Mouse (Mus musculus): ENCODE measurements around the gene Tjp1. TPM values are rescaled to one million over a fixed set of nuclear protein-coding genes. Genes with fewer than 3 reads are reported as not detected.

The Tjp1 gene
- polyA plus RNA-seq, 1 experiment from 2014 or later, result 27.8 TPM

DNA sequence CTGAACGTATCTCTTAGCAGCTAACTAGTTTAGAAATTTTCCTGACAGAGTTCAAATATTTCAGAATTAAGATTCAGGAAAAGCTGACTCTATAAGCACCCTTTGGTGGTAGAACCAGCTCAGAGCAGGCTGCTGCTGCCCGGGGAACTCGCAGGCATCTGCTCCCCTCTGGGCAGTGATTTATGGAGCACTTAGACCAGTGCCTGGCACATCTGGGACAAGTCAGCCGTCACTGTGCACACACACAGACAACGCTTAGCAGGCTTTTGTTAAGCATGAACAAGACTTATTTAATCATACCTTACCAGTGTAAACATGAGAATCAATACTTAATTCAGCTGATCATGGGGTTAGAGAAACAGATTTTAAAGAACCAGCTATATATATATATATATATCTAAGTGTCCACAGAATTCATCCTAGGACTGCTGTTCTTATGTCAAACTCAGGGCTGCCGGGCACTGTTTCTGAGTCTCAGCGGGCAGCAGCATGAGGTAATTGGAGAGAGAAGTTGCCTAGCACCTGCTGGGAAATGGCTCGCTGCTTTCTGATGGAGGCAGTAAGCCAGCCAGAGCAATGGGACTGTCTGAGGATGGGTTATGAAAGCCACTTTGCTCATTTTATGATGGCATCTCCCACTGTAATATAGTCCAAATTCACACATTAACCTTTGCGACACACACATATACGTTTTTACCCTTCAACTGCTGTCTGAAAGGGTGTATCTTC lies 14.0 kb downstream of the Tjp1 start:
- Histone ChIP-seq H3K4me1 (peaks cover 29% of the 10 kb centered on the region), H3K9me3 (no peaks in the 10 kb centered on the region), H3K4me3 (no peak overlapping the region), H3K27me3 (ENCODE audit: poor library complexity, severe bottlenecking) (no peaks in the 10 kb centered on the region), H3K27ac (no peak overlapping the region), H3K36me3 (replicated peaks) (no peaks in the 10 kb centered on the region)
- DNase-seq (ENCODE audit: extremely low spot score, low spot score), result no peak
- 66% methylated on average over 10 of the region's 10 CpGs for WGBS

DNA sequence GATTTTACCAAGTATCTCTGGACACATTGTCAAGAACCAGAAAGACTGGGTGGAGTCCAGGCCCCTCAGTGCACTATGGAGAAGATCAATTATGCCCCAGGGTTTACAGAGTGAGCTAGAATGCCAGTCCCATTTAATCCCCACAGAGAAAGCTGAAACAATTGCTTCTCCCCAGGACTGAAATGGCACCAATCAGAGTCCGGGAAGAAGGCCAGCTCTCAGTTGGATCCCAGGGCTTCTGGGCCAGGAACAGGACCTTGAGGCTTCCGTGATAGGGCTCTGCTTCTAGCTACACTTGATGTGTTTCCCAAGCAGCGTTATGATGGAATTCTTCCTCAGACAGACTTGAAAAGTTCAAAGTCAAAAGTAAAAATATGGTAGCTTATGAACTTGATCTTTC lies 18.2 kb downstream of the Tjp1 start:
- Histone ChIP-seq H3K36me3 (replicated peaks) (no peaks in the 10 kb centered on the region), H3K9me3 (no peaks in the 10 kb centered on the region), H3K4me1 (peaks cover 14% of the 10 kb centered on the region), H3K27ac (no peak overlapping the region), H3K27me3 (ENCODE audit: poor library complexity, severe bottlenecking) (no peaks in the 10 kb centered on the region), H3K4me3 (no peak overlapping the region)
- 49% methylated on average over 3 of the region's 3 CpGs for WGBS
- no peak for DNase-seq (ENCODE audit: extremely low spot score, low spot score)

DNA sequence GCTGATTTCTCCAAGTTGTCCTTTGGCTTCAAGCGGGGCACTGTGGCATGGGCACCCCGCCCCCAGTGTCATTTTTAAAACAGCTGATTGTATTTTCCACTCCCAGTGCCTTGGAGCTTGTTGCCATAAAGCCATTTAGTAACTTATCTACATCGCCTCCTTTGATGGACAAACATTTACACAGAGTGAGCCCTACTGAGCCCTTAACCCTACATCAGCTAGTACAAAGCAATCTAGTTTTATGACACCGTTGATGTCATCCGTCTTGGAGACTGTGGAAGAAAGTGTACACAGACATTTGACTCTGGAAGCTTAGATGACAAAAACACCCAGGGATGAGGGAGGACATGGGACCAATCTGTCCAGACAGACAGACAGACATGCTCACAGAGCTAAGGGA lies 20.2 kb downstream of the Tjp1 start:
- H3K36me3 ChIP-seq (replicated peaks), result no peaks in the 10 kb centered on the region
- H3K27ac ChIP-seq, result no peak overlapping the region
- no peaks in the 10 kb centered on the region for H3K27me3 ChIP-seq (ENCODE audit: poor library complexity, severe bottlenecking)
- DNase-seq (ENCODE audit: extremely low spot score, low spot score), result no peak
- no peaks in the 10 kb centered on the region for H3K9me3 ChIP-seq
- no peak overlapping the region for H3K4me3 ChIP-seq
- H3K4me1 ChIP-seq, result peaks cover 11% of the 10 kb centered on the region; the same call in 1 of the 2 replicates
- WGBS, result 92% methylated on average over 5 of the region's 5 CpGs

DNA sequence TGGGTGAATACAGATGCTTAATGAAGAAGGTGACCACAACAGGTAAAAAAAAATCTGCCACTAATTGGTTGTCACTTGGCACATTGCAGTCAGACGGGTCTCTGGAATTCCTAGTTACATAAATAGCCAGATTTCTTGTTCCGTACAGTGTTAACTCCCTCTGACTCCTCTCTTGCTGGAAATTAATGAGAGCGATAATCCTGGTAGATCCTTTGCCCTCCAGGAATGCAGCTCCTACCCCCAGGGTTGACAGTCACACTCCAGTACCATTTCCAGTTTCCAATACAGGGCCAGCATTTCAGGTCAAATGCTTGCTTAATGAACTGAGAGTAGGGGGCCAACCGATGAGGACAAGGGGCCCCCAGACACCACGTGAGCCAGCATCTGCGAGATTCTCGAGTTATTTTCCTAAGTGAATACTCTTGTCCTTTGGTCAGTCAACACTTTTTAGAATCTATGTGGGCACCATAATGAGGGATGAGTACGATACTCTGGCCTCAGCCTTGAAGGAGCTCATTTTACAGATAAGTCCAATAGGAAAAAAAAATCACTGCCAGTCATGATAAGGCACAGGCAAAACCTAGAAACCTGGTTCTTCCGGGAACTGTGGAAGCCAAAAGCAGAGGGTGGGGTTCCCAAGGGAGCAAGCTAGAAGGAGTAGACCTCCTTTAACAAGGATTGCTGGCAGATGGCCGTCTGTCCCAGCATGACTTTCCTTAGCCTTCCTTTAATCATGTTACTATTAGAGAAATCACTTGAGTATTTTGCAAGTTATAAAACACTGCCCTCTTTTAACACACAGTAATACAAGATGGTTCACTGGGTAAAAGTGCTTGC lies 24.9 kb downstream of the Tjp1 start:
- WGBS, result 82% methylated on average over 10 of the region's 10 CpGs
- Histone ChIP-seq H3K27ac (no peak overlapping the region), H3K36me3 (replicated peaks) (no peaks in the 10 kb centered on the region), H3K4me1 (peaks cover 13% of the 10 kb centered on the region; the same call in 1 of the 2 replicates), H3K4me3 (no peak overlapping the region), H3K9me3 (peaks cover 3% of the 10 kb centered on the region; the same call in 1 of the 2 replicates), H3K27me3 (ENCODE audit: poor library complexity, severe bottlenecking) (no peaks in the 10 kb centered on the region)
- DNase-seq (ENCODE audit: extremely low spot score, low spot score), result no peak

DNA sequence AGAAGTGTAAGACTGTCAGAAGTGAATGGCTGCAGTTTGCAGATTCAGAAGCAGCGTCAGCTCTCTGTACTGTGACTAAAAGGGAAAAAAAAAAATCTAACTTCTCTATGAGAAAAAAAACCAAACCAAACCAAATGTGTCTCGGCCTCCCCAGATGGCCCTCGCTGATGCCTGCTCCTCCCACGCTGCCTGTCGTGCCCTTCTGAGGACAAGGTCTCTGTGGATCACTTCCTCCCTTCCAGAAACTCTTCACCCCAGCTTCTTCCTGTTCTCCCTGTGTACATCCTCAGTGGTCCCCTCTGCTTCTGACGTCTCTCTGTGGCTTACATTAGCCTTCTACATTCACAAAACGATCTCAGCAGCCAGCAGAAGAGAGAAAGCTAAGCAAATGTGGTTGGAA lies 26.8 kb downstream of the Tjp1 start:
- Histone ChIP-seq H3K4me3 (no peak overlapping the region), H3K36me3 (replicated peaks) (no peaks in the 10 kb centered on the region), H3K9me3 (peaks cover 3% of the 10 kb centered on the region; the same call in 1 of the 2 replicates), H3K4me1 (peaks cover 13% of the 10 kb centered on the region; the same call in 1 of the 2 replicates), H3K27me3 (ENCODE audit: poor library complexity, severe bottlenecking) (no peaks in the 10 kb centered on the region), H3K27ac (no peak overlapping the region)
- 80% methylated on average over 7 of the region's 7 CpGs for WGBS
- DNase-seq (ENCODE audit: extremely low spot score, low spot score), result no peak

DNA sequence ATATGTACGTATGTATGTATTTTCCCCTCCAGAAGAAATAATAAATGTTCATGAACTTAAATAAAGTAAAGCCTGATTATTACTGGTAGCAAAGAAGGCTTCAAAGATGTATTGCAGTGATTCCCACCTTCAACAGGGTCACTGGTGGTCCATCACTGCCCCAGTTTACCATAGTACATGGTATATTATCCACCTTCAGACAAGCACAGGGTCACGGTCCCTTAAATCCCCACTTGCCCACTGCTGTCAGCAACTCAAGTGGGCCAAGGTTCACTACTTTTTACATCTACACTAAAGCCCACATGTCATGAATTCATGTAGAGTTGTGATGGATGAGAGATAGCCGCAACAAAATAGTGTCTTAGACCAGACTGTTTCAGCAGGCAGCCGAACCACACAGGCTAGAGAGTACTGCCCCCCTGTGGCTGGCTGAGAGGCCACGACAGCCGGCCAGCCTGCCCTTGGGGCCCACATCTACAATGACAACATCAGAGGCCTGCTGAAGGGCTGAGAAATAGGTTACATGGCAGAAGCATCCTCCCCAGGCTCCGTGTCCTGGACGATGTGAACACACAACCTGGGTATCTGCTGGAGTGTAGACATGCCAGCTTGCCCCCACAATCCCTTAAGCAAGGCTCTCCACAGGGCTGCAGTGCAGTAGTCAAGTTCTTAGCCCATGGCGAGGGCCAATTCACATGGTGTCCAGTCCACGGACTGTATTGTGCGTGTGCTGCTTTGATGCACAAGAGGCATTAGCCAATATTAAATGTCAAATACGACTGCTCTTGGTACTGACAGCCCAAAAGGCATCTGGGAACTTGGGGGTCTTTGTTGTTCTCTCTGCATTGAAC lies 29.6 kb downstream of the Tjp1 start:
- Histone ChIP-seq H3K27ac (peak overlapping the region; percentile 51; the same call in 1 of the 2 replicates), H3K27me3 (ENCODE audit: poor library complexity, severe bottlenecking) (no peaks in the 10 kb centered on the region), H3K9me3 (peaks cover 3% of the 10 kb centered on the region; the same call in 1 of the 2 replicates), H3K4me1 (peaks cover 13% of the 10 kb centered on the region; the same call in 1 of the 2 replicates), H3K36me3 (replicated peaks) (no peaks in the 10 kb centered on the region), H3K4me3 (no peak overlapping the region)
- WGBS, result 55% methylated on average over 12 of the region's 12 CpGs
- DNase-seq (ENCODE audit: extremely low spot score, low spot score), result peak; percentile 69

DNA sequence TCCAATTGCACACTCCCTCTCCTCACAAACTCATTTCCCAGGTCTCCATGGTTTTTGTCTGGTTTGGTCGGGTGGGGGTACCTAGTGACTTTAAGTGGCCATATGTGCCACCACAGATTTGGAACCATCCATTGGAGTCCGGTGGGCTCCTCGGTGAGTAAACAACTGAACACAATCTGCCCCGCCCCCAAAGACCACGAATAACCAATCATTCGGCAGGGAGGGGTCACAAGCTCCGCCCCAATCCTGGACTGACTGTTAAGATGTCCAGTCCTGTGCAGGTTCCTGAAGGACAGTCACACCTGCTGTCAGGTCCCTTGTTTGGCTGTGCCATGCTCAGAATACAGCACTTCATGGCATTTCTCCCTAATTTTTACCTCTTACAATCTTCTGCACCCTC lies 37.1 kb downstream of the Tjp1 start:
- Histone ChIP-seq H3K4me3 (no peak overlapping the region), H3K27me3 (ENCODE audit: poor library complexity, severe bottlenecking) (no peaks in the 10 kb centered on the region), H3K36me3 (replicated peaks) (no peaks in the 10 kb centered on the region), H3K27ac (no peak overlapping the region), H3K9me3 (no peaks in the 10 kb centered on the region), H3K4me1 (peaks cover 9% of the 10 kb centered on the region)
- DNase-seq (ENCODE audit: extremely low spot score, low spot score), result no peak
- WGBS, result 80% methylated on average over 7 of the region's 7 CpGs

DNA sequence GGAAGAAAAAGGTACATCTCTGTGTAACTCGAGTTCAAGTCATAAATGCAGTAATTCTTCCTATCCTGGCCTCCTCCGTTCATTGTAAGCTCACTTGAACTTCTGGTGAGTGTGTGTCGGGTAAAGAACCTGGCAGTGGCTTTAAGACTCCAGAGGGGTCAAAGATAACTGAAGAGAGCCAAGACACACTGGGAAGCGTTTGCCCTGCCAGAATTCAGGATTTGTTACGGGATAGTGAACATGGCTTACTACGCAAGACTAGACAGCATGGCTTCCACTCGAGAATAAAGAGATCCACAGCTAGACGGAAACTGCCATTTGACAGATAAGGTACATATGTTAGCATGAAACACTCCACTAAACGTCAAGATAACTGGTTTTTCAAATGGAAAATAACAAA lies 37.8 kb downstream of the Tjp1 start:
- H3K9me3 ChIP-seq, result no peaks in the 10 kb centered on the region
- H3K4me3 ChIP-seq, result no peak overlapping the region
- no peak for DNase-seq (ENCODE audit: extremely low spot score, low spot score)
- H3K27ac ChIP-seq, result no peak overlapping the region
- 84% methylated on average over 9 of the region's 9 CpGs for WGBS
- H3K27me3 ChIP-seq (ENCODE audit: poor library complexity, severe bottlenecking), result no peaks in the 10 kb centered on the region
- peaks cover 9% of the 10 kb centered on the region for H3K4me1 ChIP-seq
- H3K36me3 ChIP-seq (replicated peaks), result no peaks in the 10 kb centered on the region

DNA sequence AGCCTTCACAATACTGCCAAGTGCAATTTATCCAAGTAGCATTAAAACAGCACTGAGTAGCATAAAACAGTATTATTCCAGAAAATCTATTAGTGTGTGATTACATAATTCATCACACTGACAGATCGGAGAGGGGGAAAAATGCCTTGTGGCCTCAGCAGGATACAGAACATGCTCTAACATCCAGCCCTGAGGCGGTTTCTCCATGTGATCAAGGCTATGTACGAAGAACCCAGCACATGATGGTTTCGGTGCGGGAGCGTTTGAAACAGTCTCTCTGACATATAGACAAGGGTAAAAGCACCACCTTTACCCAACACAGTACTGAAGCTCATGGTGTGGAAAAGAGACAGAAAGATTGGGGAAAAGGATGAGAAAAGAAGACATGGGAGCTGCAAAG lies 38.4 kb downstream of the Tjp1 start:
- Histone ChIP-seq H3K36me3 (replicated peaks) (no peaks in the 10 kb centered on the region), H3K27me3 (ENCODE audit: poor library complexity, severe bottlenecking) (no peaks in the 10 kb centered on the region), H3K4me3 (no peak overlapping the region), H3K4me1 (peaks cover 9% of the 10 kb centered on the region), H3K9me3 (no peaks in the 10 kb centered on the region), H3K27ac (no peak overlapping the region)
- WGBS, result 96% methylated on average over 6 of the region's 6 CpGs
- DNase-seq (ENCODE audit: extremely low spot score, low spot score), result no peak

DNA sequence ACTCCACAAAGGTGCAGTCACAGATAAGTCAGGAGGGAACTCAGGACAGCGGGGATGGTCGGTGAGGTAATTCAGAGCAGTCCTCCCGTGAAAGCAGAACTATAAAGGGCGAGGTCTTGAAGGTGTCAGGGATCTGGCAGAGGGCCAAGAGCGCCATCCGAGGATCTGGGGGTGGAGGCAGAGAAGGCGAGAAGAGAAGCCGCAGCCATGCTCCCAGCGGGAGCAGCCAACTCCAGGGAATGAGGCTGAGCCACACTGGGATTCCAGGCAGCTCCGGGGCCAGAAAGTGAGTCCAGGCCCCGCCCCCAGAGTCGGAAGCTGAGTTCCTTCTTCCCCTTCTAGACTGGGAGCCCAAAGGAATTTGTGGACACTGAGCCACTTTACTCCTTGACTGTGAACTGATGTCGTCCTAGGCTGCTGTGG lies 41.3 kb downstream of the Tjp1 start:
- Histone ChIP-seq H3K36me3 (replicated peaks) (no peaks in the 10 kb centered on the region), H3K4me1 (peaks cover 11% of the 10 kb centered on the region), H3K4me3 (peak overlapping the region; percentile 33), H3K27ac (peak overlapping the region; percentile 65; the same call in 1 of the 2 replicates), H3K27me3 (ENCODE audit: poor library complexity, severe bottlenecking) (no peaks in the 10 kb centered on the region), H3K9me3 (no peaks in the 10 kb centered on the region)
- WGBS, result 13% methylated on average over 13 of the region's 13 CpGs
- peak; percentile 20 for DNase-seq (ENCODE audit: extremely low spot score, low spot score)

DNA sequence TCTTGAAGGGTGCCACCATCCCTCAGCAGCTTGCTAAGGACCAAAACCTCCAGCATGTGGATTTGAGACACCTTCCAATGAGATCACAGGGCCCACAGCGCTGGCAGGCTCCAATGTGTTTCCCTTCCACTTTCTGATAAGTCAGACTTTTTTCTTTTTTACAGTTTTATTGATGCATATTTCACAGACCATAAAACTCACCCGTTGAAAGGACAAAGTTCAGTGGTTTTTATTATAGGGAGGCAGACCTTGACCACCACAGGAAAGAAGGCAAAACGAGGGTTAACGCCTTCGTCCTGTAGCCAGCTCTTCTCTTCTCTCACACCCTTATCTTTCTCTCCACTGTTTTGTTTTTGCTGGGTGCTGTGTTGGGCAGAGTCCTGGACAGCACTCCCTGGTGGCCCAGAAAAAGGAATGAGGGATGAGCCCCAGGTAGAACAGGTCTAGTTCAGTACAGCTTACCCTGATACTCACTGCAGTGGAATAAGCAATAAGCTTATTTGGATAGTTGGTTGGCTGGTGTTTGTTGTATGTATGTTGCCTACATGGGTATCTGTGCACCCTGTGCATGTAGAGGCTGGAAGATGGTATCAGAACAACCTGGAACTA lies 43.3 kb downstream of the Tjp1 start:
- Histone ChIP-seq H3K4me3 (no peak overlapping the region), H3K27ac (no peak overlapping the region), H3K36me3 (replicated peaks) (no peaks in the 10 kb centered on the region), H3K27me3 (ENCODE audit: poor library complexity, severe bottlenecking) (no peaks in the 10 kb centered on the region), H3K4me1 (peaks cover 11% of the 10 kb centered on the region), H3K9me3 (no peaks in the 10 kb centered on the region)
- 85% methylated on average over 5 of the region's 5 CpGs for WGBS
- DNase-seq (ENCODE audit: extremely low spot score, low spot score), result no peak

DNA sequence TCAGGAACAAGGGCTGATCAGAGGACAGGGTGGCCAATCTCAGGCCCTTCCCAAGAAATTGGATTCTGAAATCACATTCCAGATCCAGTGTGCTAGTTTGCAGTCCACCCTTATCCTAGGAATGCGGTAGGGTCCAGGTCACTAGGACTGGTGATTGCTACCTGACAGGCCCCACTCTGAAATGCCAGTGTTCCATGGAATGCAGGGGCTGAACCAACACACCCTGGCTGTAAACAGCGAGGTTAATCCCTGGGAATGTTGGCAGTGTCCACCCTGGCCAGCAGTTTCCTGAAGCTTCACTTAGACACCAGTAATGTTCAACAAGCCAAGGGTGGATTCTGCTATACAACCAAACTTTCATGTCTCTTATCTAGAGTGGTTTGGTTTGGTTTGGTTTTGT lies 45.4 kb downstream of the Tjp1 start:
- Histone ChIP-seq H3K4me1 (peaks cover 11% of the 10 kb centered on the region), H3K9me3 (no peaks in the 10 kb centered on the region), H3K36me3 (replicated peaks) (no peaks in the 10 kb centered on the region), H3K27me3 (ENCODE audit: poor library complexity, severe bottlenecking) (no peaks in the 10 kb centered on the region), H3K4me3 (no peak overlapping the region), H3K27ac (no peak overlapping the region)
- WGBS, result 72% methylated on average over 2 of the region's 2 CpGs
- DNase-seq (ENCODE audit: extremely low spot score, low spot score), result no peak
